Mouse (Mus musculus) forebrain, embryonic 15.5 days (tissue): ENCODE data around the gene Adck2. TPM values are rescaled to one million over a fixed set of nuclear protein-coding genes. Genes with fewer than 3 reads are reported as not detected.

Experiments
- ATAC-seq: fragments of 200-750 bp; cut with Nextera tagmentation; replicated peaks from 2 replicates; pipeline ENCODE4 v1.8.0; 2017; ENCODE audit warnings: mild to moderate bottlenecking, moderate TSS enrichment, moderate library complexity
- H3K27ac ChIP-seq: fragments of 300-500 bp; sonication (generic); replicated peaks from 2 replicates; pipeline ENCODE4 v1.5.1; 2015; ENCODE audit warnings: mild to moderate bottlenecking, inconsistent platforms
- H3K27me3 ChIP-seq: fragments of 300-500 bp; sonication (generic); 2 replicates; pipeline ENCODE4 v1.6.1; 2015; ENCODE audit warnings: inconsistent platforms
- H3K36me3 ChIP-seq: fragments of 300-500 bp; sonication (generic); 2 replicates; pipeline ENCODE4 v1.6.1; 2015; ENCODE audit warnings: mild to moderate bottlenecking, inconsistent platforms
- H3K4me1 ChIP-seq: fragments of 300-500 bp; sonication (generic); 2 replicates; pipeline ENCODE4 v1.6.1; 2015; ENCODE audit warnings: inconsistent platforms
- H3K4me2 ChIP-seq: fragments of 300-500 bp; sonication (generic); replicated peaks from 2 replicates; pipeline ENCODE4 v1.6.1; 2015; ENCODE audit warnings: mild to moderate bottlenecking, inconsistent platforms
- H3K4me3 ChIP-seq: fragments of 300-500 bp; sonication (generic); 2 replicates; pipeline ENCODE4 v1.5.1; 2015; ENCODE audit warnings: mild to moderate bottlenecking, inconsistent platforms
- H3K9ac ChIP-seq: fragments of 300-500 bp; sonication (generic); replicated peaks from 2 replicates; pipeline ENCODE4 v1.6.1; 2015; ENCODE audit warnings: mild to moderate bottlenecking, inconsistent platforms
- H3K9me3 ChIP-seq: fragments of 300-500 bp; sonication (generic); 2 replicates; pipeline ENCODE4 v1.6.1; 2016; ENCODE audit warnings: inconsistent platforms
- WGBS: fragments of 180-500 bp; shearing (Covaris S2); methylation state at CpG from one replicate; pipeline ENCODE4 v1.1.7; 2015; ENCODE audit warnings: mixed read lengths; 5-methylcytosine and 5-hydroxymethylcytosine counted together
- polyA plus RNA-seq: library from polyadenylated mRNA; unstranded; fragments of >200 nt; fragmentation: Nextera tagmentation; extraction: Ambion mirVana; gene quantifications from 2 replicates; pipeline ENCODE4 v1.2.1, GENCODE M21; 2015

Adck2 gene
- polyA plus RNA-seq, 1 experiment from 2014 or later: 55.6 TPM

DNA sequence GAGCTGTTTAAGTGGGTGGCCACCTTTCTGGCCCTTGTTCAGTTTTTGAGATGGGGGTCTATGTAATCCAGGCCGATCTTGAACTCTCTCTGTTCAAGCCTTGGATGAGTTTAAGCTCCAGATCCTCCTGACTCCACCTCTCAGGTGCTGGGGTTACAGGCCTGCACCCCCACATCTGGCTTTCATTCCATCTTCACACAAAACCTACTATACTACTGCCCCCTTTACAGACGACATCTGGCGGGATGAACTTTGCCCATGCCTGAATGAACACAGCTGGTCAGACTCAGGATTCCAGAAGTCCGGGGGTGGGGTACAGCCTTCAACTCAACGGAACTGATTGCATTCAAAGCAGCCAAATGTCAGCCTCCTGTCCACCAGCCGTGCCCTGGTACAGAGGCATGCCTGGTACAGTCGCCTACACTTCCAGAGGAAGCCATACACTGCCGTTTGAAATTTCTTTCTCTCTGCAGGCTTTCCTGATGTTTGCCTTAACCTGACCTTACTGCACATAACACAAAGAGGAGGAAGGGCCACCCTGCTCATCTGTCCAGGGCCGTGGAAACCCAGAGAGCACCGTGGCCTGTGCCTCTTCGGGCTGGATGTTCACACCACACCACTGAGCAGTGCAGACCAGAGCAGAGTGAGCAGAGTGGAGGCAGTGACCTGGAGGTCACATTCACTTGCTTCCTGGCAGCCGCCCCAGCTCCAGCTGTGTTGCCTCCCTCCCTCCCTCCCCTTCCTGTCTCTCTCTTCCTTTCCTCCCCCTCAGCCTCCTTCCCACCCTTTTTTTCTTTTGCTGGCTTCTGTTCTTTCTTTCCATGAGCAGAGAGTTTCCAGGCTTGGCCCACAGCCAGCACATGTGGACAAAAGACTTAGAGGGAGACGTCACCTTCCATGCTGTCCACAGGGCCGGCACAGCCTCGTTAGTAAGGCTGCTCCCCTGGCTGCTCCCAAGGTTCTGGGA lies 30.8 kb upstream of the Adck2 start:
- Histone ChIP-seq H3K4me2 (no peak overlapping the region), H3K27me3 (no peaks in the 10 kb centered on the region), H3K9me3 (no peaks in the 10 kb centered on the region), H3K27ac (peak overlapping the region; percentile 67), H3K36me3 (no peaks in the 10 kb centered on the region), H3K9ac (no peak overlapping the region), H3K4me3 (no peak overlapping the region), H3K4me1 (peaks cover 46% of the 10 kb centered on the region)
- ATAC-seq: peak; percentile 83
- WGBS: 19% methylated on average over 15 of the region's 15 CpGs

GRCm38 (mm10) chr6:39543769-39544420 lies 29.8 kb upstream of the Adck2 start:
- 32% methylated on average over 15 of the region's 15 CpGs for WGBS

DNA sequence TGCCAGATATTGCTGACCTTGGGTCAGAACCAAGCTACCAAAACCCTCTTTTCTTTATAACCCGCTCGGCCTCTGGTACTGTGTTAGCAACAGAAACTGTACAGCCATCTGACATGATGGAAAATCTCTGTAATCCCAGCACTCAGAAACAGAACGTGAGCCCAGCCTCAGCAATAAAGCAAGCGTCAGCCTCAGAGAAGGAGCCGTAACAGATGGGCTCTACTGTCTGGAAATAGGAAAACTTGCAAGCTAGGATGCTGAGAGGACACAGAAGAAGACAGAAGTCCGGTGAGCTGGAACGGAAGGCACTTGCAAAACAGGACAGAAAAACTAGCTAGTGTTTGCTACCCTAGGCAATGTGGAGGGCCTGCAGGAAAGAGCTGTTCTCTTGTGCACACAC lies 28.2 kb upstream of the Adck2 start:
- no peaks in the 10 kb centered on the region for H3K36me3 ChIP-seq
- no peak overlapping the region for H3K4me2 ChIP-seq
- H3K27ac ChIP-seq: no peak overlapping the region
- ATAC-seq: no peak
- no peak overlapping the region for H3K4me3 ChIP-seq
- H3K27me3 ChIP-seq: no peaks in the 10 kb centered on the region
- H3K9me3 ChIP-seq: no peaks in the 10 kb centered on the region
- WGBS: 83% methylated on average over 7 of the region's 7 CpGs
- peaks cover 35% of the 10 kb centered on the region for H3K4me1 ChIP-seq
- H3K9ac ChIP-seq: no peak overlapping the region

More at GRCm38 (mm10) chr6:39543769-39544420, 29.8 kb upstream of the Adck2 start:
- Histone ChIP-seq H3K4me3 (no peak overlapping the region), H3K9ac (no peak overlapping the region), H3K27ac (peak overlapping the region; percentile 67), H3K27me3 (no peaks in the 10 kb centered on the region), H3K9me3 (no peaks in the 10 kb centered on the region), H3K4me1 (peaks cover 46% of the 10 kb centered on the region), H3K4me2 (no peak overlapping the region), H3K36me3 (no peaks in the 10 kb centered on the region)
- peak; percentile 9; the same call in 1 of the 2 replicates for ATAC-seq

DNA sequence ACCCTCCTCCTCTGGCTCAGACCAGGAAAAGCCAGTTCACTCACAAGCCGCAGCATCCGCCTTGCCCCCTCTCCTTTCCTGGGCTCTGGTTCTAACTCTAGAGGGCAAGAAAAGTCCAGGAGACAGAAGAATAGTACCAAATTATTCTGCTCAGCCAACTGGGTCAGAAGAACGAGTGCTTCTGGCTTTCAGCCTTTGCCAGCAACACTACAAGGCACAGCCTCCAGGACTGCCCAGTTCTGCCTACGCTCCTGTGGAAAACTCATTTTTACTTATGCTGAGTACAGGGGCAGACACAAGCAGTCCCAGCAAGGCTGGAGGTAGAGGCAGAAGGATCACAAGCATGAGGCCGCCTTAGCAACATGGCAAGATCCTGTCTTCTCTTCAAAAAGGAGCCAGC lies 25.6 kb upstream of the Adck2 start:
- H3K36me3 ChIP-seq: 0 out of 2 replicates have a peak, but pooled peaks cover 4% of the 10 kb centered on the region
- H3K9ac ChIP-seq: no peak overlapping the region
- H3K27me3 ChIP-seq: no peaks in the 10 kb centered on the region
- no peaks in the 10 kb centered on the region for H3K9me3 ChIP-seq
- H3K4me1 ChIP-seq: peaks cover 26% of the 10 kb centered on the region
- no peak overlapping the region for H3K27ac ChIP-seq
- WGBS: 74% methylated on average over 5 of the region's 5 CpGs
- H3K4me2 ChIP-seq: no peak overlapping the region
- H3K4me3 ChIP-seq: no peak overlapping the region
- no peak for ATAC-seq

GRCm38 (mm10) chr6:39551981-39552636 lies 21.6 kb upstream of the Adck2 start:
- Histone ChIP-seq H3K4me1 (peaks cover 31% of the 10 kb centered on the region), H3K27me3 (no peaks in the 10 kb centered on the region), H3K4me2 (no peak overlapping the region), H3K36me3 (0 out of 2 replicates have a peak, but pooled peaks cover 4% of the 10 kb centered on the region), H3K27ac (no peak overlapping the region), H3K4me3 (no peak overlapping the region), H3K9ac (no peak overlapping the region), H3K9me3 (no peaks in the 10 kb centered on the region)
- WGBS: 79% methylated on average over 8 of the region's 8 CpGs
- ATAC-seq: no peak

- Histone ChIP-seq H3K27ac (no peak overlapping the region), H3K27me3 (no peaks in the 10 kb centered on the region), H3K4me3 (0 out of 2 replicates have a peak overlapping the region, but pooled peaks have one; percentile 3), H3K36me3 (0 out of 2 replicates have a peak, but pooled peaks cover 4% of the 10 kb centered on the region), H3K9me3 (no peaks in the 10 kb centered on the region), H3K9ac (no peak overlapping the region), H3K4me1 (peaks cover 41% of the 10 kb centered on the region), H3K4me2 (peak overlapping the region; percentile 17; the same call in 1 of the 2 replicates)
- ATAC-seq: no peak
- 46% methylated on average over 12 of the region's 12 CpGs for WGBS
Observed at GRCm38 (mm10) chr6:39554888-39555647, 18.6 kb upstream of the Adck2 start.

- peaks cover 41% of the 10 kb centered on the region for H3K4me1 ChIP-seq
- H3K4me3 ChIP-seq: 0 out of 2 replicates have a peak overlapping the region, but pooled peaks have one; percentile 3
- H3K4me2 ChIP-seq: peak overlapping the region; percentile 17
- H3K36me3 ChIP-seq: 0 out of 2 replicates have a peak, but pooled peaks cover 4% of the 10 kb centered on the region
- H3K9ac ChIP-seq: no peak overlapping the region
- no peak overlapping the region for H3K27ac ChIP-seq
- H3K27me3 ChIP-seq: no peaks in the 10 kb centered on the region
- ATAC-seq: no peak
- no peaks in the 10 kb centered on the region for H3K9me3 ChIP-seq
- WGBS: 76% methylated on average over 2 of the region's 2 CpGs
Observed at GRCm38 (mm10) chr6:39555648-39555945, 18.1 kb upstream of the Adck2 start.

DNA sequence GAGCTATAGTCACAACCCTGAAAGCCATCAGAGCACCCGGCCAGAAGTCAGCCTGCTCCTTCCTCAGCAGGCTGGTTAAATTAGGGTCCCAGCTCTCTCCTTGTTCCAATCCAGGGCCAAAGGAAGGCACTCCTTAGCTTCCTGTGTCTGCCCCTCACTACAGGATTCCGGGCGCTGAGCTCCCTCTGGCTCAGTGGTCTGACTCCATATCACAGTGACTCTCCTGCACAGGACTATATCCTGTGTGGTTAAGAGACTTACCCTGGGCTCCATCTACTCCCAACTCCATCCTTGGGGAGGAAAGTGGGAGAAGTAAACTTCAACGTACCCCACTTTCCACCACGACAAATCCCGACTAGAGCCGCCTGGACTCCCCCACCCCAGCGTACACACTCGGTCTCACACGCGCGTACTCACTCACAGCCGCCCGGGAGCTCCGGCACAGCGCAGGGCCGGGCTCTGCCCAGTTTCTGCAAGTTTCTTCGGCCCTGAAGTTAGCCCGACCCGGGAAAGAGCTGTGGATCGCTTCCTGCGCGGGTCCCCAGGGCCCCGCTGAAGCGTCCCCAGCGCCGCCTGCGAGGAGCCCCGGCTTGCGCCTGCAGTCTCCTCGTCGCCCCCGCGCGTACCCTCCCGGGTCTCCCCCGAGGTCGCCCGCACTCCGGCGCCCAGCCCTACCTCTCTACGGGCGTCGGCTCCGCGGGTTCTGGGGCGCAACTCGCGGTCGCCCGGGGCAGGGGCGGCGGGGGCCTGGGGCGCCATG lies 16.6 kb upstream of the Adck2 start:
- H3K4me3 ChIP-seq: peak overlapping the region; percentile 85
- H3K4me2 ChIP-seq: peak overlapping the region; percentile 69

DNA sequence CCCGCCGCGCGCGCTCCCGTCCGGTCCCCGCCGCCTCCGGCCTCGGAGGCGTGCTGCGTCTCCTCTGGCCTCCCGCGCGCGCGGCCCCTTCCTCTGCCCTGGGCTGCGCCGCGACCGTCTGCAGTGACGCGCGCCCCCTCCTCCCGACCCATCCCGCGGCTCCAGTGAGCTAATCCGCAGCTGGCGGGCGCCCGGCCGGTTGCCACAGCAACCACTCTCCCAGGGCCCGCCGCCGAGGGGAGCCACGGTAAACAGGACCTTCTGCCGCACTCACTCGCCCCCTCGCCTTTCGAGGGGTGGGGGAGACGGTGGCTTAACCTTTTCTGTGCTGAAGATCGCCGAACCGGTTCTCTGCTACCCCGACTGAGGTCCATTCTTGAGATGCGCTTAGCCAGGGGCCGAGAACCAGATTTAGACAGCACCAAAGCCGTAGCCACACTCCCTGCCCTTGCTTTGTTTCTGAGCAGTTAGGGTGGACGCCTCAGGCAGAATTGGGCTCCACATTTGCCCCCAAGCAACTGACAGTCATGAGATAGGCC lies 15.9 kb upstream of the Adck2 start, which contains the start of gene Dennd2a:
TSS of gene Dennd2a (minus strand) at position 145 of the 539 bp plus-strand sequence.
- Histone ChIP-seq H3K36me3 (no peaks in the 10 kb centered on the region), H3K27ac (peak within 1 kb of the TSS; percentile 88)

More for the DNA sequence above, 16.6 kb upstream of the Adck2 start:
- Histone ChIP-seq H3K36me3 (no peaks in the 10 kb centered on the region), H3K9me3 (no peaks in the 10 kb centered on the region), H3K4me1 (peaks cover 41% of the 10 kb centered on the region), H3K9ac (peak overlapping the region; percentile 75), H3K27ac (peak overlapping the region; percentile 88), H3K27me3 (no peaks in the 10 kb centered on the region)
- under 1% methylated on average over 50 of the region's 54 CpGs for WGBS
- peak; percentile 74 for ATAC-seq

DNA sequence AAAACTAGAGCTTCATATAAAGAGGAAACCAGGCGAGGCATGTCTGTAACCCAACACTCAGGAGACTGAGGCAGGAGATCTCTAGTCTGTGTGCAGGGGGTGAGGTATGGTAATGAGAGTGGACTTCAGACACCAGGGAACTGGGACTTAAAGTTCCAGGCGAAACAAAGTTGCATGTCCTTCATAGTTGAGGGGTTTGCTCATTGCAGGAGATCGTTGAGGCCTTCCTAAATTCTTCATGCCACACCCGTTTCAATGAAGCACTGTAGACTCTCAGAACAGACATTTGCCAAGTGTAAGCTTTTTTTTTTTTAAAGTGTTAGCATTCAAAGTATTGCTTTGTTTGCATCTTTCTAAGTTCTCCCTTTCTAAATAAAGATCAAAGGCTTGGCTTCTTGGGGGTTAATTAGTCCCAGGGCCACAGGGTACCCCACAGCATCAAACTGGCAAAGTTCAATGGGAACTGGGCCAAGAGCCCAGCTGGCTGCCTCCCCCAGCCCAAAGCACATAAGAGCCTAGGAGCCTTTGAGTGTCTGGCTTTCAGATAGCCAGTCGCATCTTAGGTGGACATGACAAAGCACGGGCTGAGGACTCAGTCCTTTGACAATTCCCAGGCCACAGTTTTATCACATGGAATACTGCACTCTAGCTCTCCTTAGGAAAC lies 14.3 kb upstream of the Adck2 start:
- Histone ChIP-seq H3K4me2 (no peak overlapping the region), H3K4me1 (peaks cover 41% of the 10 kb centered on the region), H3K27me3 (no peaks in the 10 kb centered on the region), H3K4me3 (no peak overlapping the region), H3K9ac (no peak overlapping the region), H3K27ac (no peak overlapping the region), H3K9me3 (no peaks in the 10 kb centered on the region), H3K36me3 (no peaks in the 10 kb centered on the region)
- 31% methylated on average over 6 of the region's 6 CpGs for WGBS
- no peak for ATAC-seq

More for the DNA sequence above, 15.9 kb upstream of the Adck2 start, which contains the start of gene Dennd2a:
- Histone ChIP-seq H3K9me3 (no peaks in the 10 kb centered on the region), H3K4me1 (peaks cover 41% of the 10 kb centered on the region), H3K27me3 (no peaks in the 10 kb centered on the region), H3K4me2 (peak within 1 kb of the TSS; percentile 69), H3K4me3 (peak within 1 kb of the TSS; percentile 85), H3K9ac (peak within 1 kb of the TSS; percentile 75)
- WGBS: under 1% methylated on average over 50 of the region's 50 CpGs
- ATAC-seq: peak; percentile 96
